Mouse (Mus musculus) heart, adult 2 months (tissue): Measurements from ENCODE around the gene Cadm3. TPM values are rescaled to one million over a fixed set of nuclear protein-coding genes. Genes with fewer than 3 reads are reported as not detected.

Experiments
- DNase-seq, 2 experiments: peaks; one replicate each; pipeline ENCODE4 v3.0.0; 2021
- H3K27ac ChIP-seq: fragments of 200-600 bp; 2 replicates; pipeline ENCODE4 v1.8.1; 2022
- H3K27me3 ChIP-seq: fragments of 200-500 bp; 2 replicates; pipeline ENCODE4 v1.6.1; 2012; ENCODE audit warnings: mild to moderate bottlenecking, low read length, inconsistent platforms, mixed read lengths; ENCODE audit not compliant: control insufficient read depth, insufficient read depth
- H3K36me3 ChIP-seq: fragments of 200-500 bp; 2 replicates; pipeline ENCODE4 v1.6.1; 2012; ENCODE audit warnings: low read length, inconsistent platforms; ENCODE audit not compliant: control insufficient read depth, insufficient read depth
- H3K4me1 ChIP-seq: fragments of 200-500 bp; 2 replicates; pipeline ENCODE4 v1.6.1; 2011; ENCODE audit warnings: low read length; ENCODE audit not compliant: control insufficient read depth, insufficient read depth
- H3K4me3 ChIP-seq: fragments of 200-600 bp; 2 replicates; pipeline ENCODE4 v1.8.1; 2022
- H3K79me2 ChIP-seq: fragments of 200-500 bp; replicated peaks from 2 replicates; pipeline ENCODE4 v1.6.1; 2012; ENCODE audit warnings: mild to moderate bottlenecking, inconsistent platforms, low read length, moderate library complexity, mixed read lengths; ENCODE audit not compliant: control insufficient read depth, insufficient read depth
- H3K9ac ChIP-seq: fragments of 200-500 bp; 2 replicates; pipeline ENCODE4 v1.6.1; 2012; ENCODE audit warnings: low read depth, mild to moderate bottlenecking, control low read depth, inconsistent platforms, low read length, mixed read lengths
- CTCF ChIP-seq: fragments of 200-600 bp; IDR thresholded peaks from 2 replicates; pipeline ENCODE4 v1.8.1; 2022; ENCODE audit warnings: antibody characterized with exemption, mild to moderate bottlenecking, moderate library complexity
- EP300 ChIP-seq: fragments of 200-500 bp; IDR thresholded peaks from 2 replicates; pipeline ENCODE4 v1.6.1; 2011; ENCODE audit warnings: low read depth, low read length, control low read depth; ENCODE audit not compliant: insufficient read depth
- POLR2A ChIP-seq: fragments of 200-500 bp; IDR thresholded peaks from 2 replicates; pipeline ENCODE4 v1.6.1; 2011; ENCODE audit warnings: mild to moderate bottlenecking, low read depth, low read length, control low read depth; ENCODE audit not compliant: insufficient read depth
- WGBS: fragments of 180-500 bp; shearing (Covaris S2); methylation state at CpG from one replicate; pipeline ENCODE4 v1.1.7; 2018; 5-methylcytosine and 5-hydroxymethylcytosine counted together
- intact Hi-C: fragments of 180-260 bp; cut with DNase I; formaldehyde crosslinking; loops from one replicate; pipeline ENCODE4 v1.15.1; 2025
- polyA plus RNA-seq: library from polyadenylated mRNA; depleted of rRNA; stranded (reverse); fragments of >200 nt; gene quantifications from 2 replicates; pipeline ENCODE4 v1.2.3, GENCODE M21; 2012
- total RNA-seq, 2 experiments: library from RNA; stranded (reverse); gene quantifications; 2 replicates each; pipeline ENCODE4 v1.2.3; 2021

Gene Cadm3
- total and polyA plus RNA-seq, 3 experiments, result 1.6 to 4.1 (median 2.6) TPM

- WGBS, result 83% methylated on average over 1 of the region's 1 CpGs
- intact Hi-C loops, result no loop called here
- Histone ChIP-seq H3K36me3 (no peaks in the 10 kb centered on the region), H3K9ac (no peak overlapping the region), H3K27ac (no peak overlapping the region), H3K79me2 (no peaks in the 10 kb centered on the region), H3K4me3 (no peak overlapping the region), H3K4me1 (no peaks in the 10 kb centered on the region), H3K27me3 (no peaks in the 10 kb centered on the region; the same call in 1 of the 2 replicates)
- DNase-seq, result no peak
- TF ChIP-seq EP300 (no peak), CTCF (no peak), POLR2A (no peak)
Observed at GRCm38 (mm10) chr1:173342425-173342824, 25.1 kb downstream of the Cadm3 start.

GRCm38 (mm10) chr1:173339543-173339942 is 28.0 kb downstream of the Cadm3 start:
- Histone ChIP-seq H3K9ac (no peak overlapping the region), H3K4me1 (no peaks in the 10 kb centered on the region), H3K27ac (no peak overlapping the region), H3K36me3 (no peaks in the 10 kb centered on the region), H3K79me2 (no peaks in the 10 kb centered on the region), H3K27me3 (no peaks in the 10 kb centered on the region), H3K4me3 (no peak overlapping the region)
- DNase-seq, result peak; percentile 24 to 60
- WGBS, result 4% methylated on average over 2 of the region's 2 CpGs
- intact Hi-C loops, result loop anchor here (1.0 to 2.0 kb wide), 2 partner anchors 37 to 59 kb away; no protein-coding TSS in a partner anchor
- TF ChIP-seq CTCF, result peak; percentile 95
- no peak for TF ChIP-seq POLR2A
- 0 out of 2 replicates have a peak, but pooled peaks have one; percentile 30 for TF ChIP-seq EP300

- Histone ChIP-seq H3K79me2 (no peaks in the 10 kb centered on the region), H3K27me3 (no peaks in the 10 kb centered on the region), H3K36me3 (no peaks in the 10 kb centered on the region), H3K27ac (no peak overlapping the region), H3K4me3 (no peak overlapping the region), H3K9ac (no peak overlapping the region), H3K4me1 (no peaks in the 10 kb centered on the region)
- no peak for TF ChIP-seq CTCF
- WGBS, result 86% methylated on average over 10 of the region's 10 CpGs
- intact Hi-C loops, result no loop called here
- DNase-seq, result no peak
Observed at GRCm38 (mm10) chr1:173337008-173337407, 30.5 kb downstream of the Cadm3 start.

GRCm38 (mm10) chr1:173335903-173336302 is 31.6 kb downstream of the Cadm3 start:
- Histone ChIP-seq H3K27ac (no peak overlapping the region), H3K4me1 (no peaks in the 10 kb centered on the region), H3K36me3 (no peaks in the 10 kb centered on the region), H3K27me3 (no peaks in the 10 kb centered on the region), H3K79me2 (no peaks in the 10 kb centered on the region), H3K4me3 (no peak overlapping the region), H3K9ac (no peak overlapping the region)
- 55% methylated on average over 11 of the region's 11 CpGs for WGBS
- TF ChIP-seq EP300 (no peak), CTCF (no peak), POLR2A (no peak)
- no peak for DNase-seq
- intact Hi-C loops, result no loop called here

- H3K27ac ChIP-seq, result no peak within 1 kb of the TSS
- no peaks in the 10 kb centered on the region for H3K79me2 ChIP-seq
- intact Hi-C loops, result no loop called here
- no peaks in the 10 kb centered on the region for H3K36me3 ChIP-seq
- H3K27me3 ChIP-seq, result no peaks in the 10 kb centered on the region
- H3K9ac ChIP-seq, result no peak within 1 kb of the TSS
- no peaks in the 10 kb centered on the region for H3K4me1 ChIP-seq
- H3K4me3 ChIP-seq, result no peak within 1 kb of the TSS
- no peak for DNase-seq
- 28% methylated on average over 9 of the region's 9 CpGs for WGBS
- TF ChIP-seq POLR2A (no peak), EP300 (no peak), CTCF (no peak)
Observed at GRCm38 (mm10) chr1:173333312-173334253, 33.9 kb downstream of the Cadm3 start, which contains the start of gene Ackr1. Gene Ackr1, minus strand, starts transcription at chr1:173333750.

- Histone ChIP-seq H3K27me3 (no peaks in the 10 kb centered on the region), H3K79me2 (no peaks in the 10 kb centered on the region), H3K4me3 (no peak overlapping the region), H3K27ac (no peak overlapping the region), H3K36me3 (no peaks in the 10 kb centered on the region), H3K4me1 (no peaks in the 10 kb centered on the region), H3K9ac (no peak overlapping the region)
- intact Hi-C loops, result no loop called here
- DNase-seq, result no peak
- no peak for TF ChIP-seq POLR2A
- TF ChIP-seq CTCF, result no peak
- TF ChIP-seq EP300, result no peak
- WGBS, result 82% methylated on average over 5 of the region's 5 CpGs
Observed at GRCm38 (mm10) chr1:173332418-173332817, 35.1 kb downstream of the Cadm3 start.
